Mouse (Mus musculus) neural tube, embryonic 14.5 days (tissue): ENCODE data around the gene 9030612E09Rik. TPM values are rescaled to one million over a fixed set of nuclear protein-coding genes. Genes with fewer than 3 reads are reported as not detected.
A peak's percentile ranks its signal among the peaks of the same experiment; 100 is the strongest.

Experiments
- ATAC-seq: fragments of 200-750 bp; cut with Nextera tagmentation; 2 replicates; pipeline ENCODE4 v1.8.0; 2017; ENCODE audit warnings: low read depth, mild to moderate bottlenecking, moderate TSS enrichment, moderate library complexity
- H3K27ac ChIP-seq: fragments of 300-500 bp; sonication (generic); 2 replicates; pipeline ENCODE4 v1.5.1; 2014; ENCODE audit warnings: low read depth, mild to moderate bottlenecking, control low read depth, low read length, moderate library complexity, mixed read lengths
- H3K27me3 ChIP-seq: fragments of 300-500 bp; sonication (generic); 2 replicates; pipeline ENCODE4 v1.6.1; 2014; ENCODE audit warnings: low read length; ENCODE audit not compliant: control insufficient read depth, insufficient read depth
- H3K36me3 ChIP-seq: fragments of 300-500 bp; sonication (generic); 2 replicates; pipeline ENCODE4 v1.6.1; 2014; ENCODE audit warnings: low read length, mixed read lengths; ENCODE audit not compliant: control insufficient read depth, insufficient read depth
- H3K4me1 ChIP-seq: fragments of 300-500 bp; sonication (generic); 2 replicates; pipeline ENCODE4 v1.6.1; 2014; ENCODE audit warnings: low read length; ENCODE audit not compliant: control insufficient read depth, insufficient read depth
- H3K4me2 ChIP-seq: fragments of 300-500 bp; sonication (generic); 2 replicates; pipeline ENCODE4 v1.6.1; 2014; ENCODE audit warnings: mild to moderate bottlenecking, low read depth, low read length, control low read depth
- H3K4me3 ChIP-seq: fragments of 300-500 bp; sonication (generic); 2 replicates; pipeline ENCODE4 v1.5.1; 2014; ENCODE audit warnings: low read depth, low read length, control low read depth, mixed read lengths
- H3K9ac ChIP-seq: fragments of 300-500 bp; sonication (generic); replicated peaks from 2 replicates; pipeline ENCODE4 v1.6.1; 2014; ENCODE audit warnings: low read depth, mild to moderate bottlenecking, control low read depth, low read length, mixed read lengths
- H3K9me3 ChIP-seq: fragments of 300-500 bp; sonication (generic); 2 replicates; pipeline ENCODE4 v1.6.1; 2016; ENCODE audit warnings: low read length; ENCODE audit not compliant: control insufficient read depth
- WGBS: fragments of 180-500 bp; shearing (Covaris S2); extraction: QIAGEN DNeasy Blood & Tissue Kit; methylation state at CpG from one replicate; pipeline ENCODE4 v1.1.7; 2014; 5-methylcytosine and 5-hydroxymethylcytosine counted together
- polyA plus RNA-seq: library from polyadenylated mRNA; unstranded; fragments of >200 nt; fragmentation: Nextera tagmentation; extraction: Ambion mirVana; gene quantifications from 2 replicates; pipeline ENCODE4 v1.2.1, GENCODE M21; 2014

9030612E09Rik gene
- polyA plus RNA-seq, 1 experiment from 2014 or later = 1.7 TPM

GRCm38 (mm10) chr10:43173828-43174325 is 627 bp upstream of the 9030612E09Rik start:
- Histone ChIP-seq H3K36me3 (no peaks in the 10 kb centered on the region), H3K27ac (peak overlapping the region; percentile 96), H3K4me3 (peak overlapping the region; percentile 84), H3K9me3 (no peaks in the 10 kb centered on the region), H3K4me1 (peaks cover 22% of the 10 kb centered on the region), H3K27me3 (no peaks in the 10 kb centered on the region), H3K4me2 (peak overlapping the region; percentile 96), H3K9ac (peak overlapping the region; percentile 83)
- 2% methylated on average over 26 of the region's 38 CpGs for WGBS
- peak; percentile 73 for ATAC-seq

- H3K27ac ChIP-seq = peak overlapping the region; percentile 96
- peaks cover 22% of the 10 kb centered on the region for H3K4me1 ChIP-seq
- H3K9ac ChIP-seq = peak overlapping the region; percentile 83
- H3K4me2 ChIP-seq = peak overlapping the region; percentile 96
- ATAC-seq = peak; percentile 60
- peak overlapping the region; percentile 84 for H3K4me3 ChIP-seq
- no peaks in the 10 kb centered on the region for H3K36me3 ChIP-seq
- under 1% methylated on average over 18 of the region's 18 CpGs for WGBS
- no peaks in the 10 kb centered on the region for H3K27me3 ChIP-seq
- no peaks in the 10 kb centered on the region for H3K9me3 ChIP-seq
Measured at GRCm38 (mm10) chr10:43175156-43175601, 675 bp downstream of the 9030612E09Rik start.

- Histone ChIP-seq H3K4me1 (peaks cover 5% of the 10 kb centered on the region; the same call in 1 of the 2 replicates), H3K9me3 (no peaks in the 10 kb centered on the region), H3K27me3 (no peaks in the 10 kb centered on the region), H3K36me3 (no peaks in the 10 kb centered on the region), H3K4me2 (no peak overlapping the region), H3K9ac (no peak overlapping the region), H3K27ac (peak overlapping the region; percentile 57; the same call in 1 of the 2 replicates), H3K4me3 (no peak overlapping the region)
- ATAC-seq = peak; percentile 86
- 32% methylated on average over 5 of the region's 5 CpGs for WGBS
Measured at GRCm38 (mm10) chr10:43180313-43180912, 5.9 kb downstream of the 9030612E09Rik start.

- ATAC-seq = no peak
- Histone ChIP-seq H3K4me1 (no peaks in the 10 kb centered on the region), H3K4me3 (no peak overlapping the region), H3K27me3 (no peaks in the 10 kb centered on the region), H3K36me3 (no peaks in the 10 kb centered on the region), H3K9ac (no peak overlapping the region), H3K9me3 (no peaks in the 10 kb centered on the region), H3K27ac (no peak overlapping the region), H3K4me2 (no peak overlapping the region)
- 91% methylated on average over 2 of the region's 2 CpGs for WGBS
Measured at GRCm38 (mm10) chr10:43200206-43200605, 25.7 kb downstream of the 9030612E09Rik start.

- no peak overlapping the region for H3K4me2 ChIP-seq
- 82% methylated on average over 3 of the region's 3 CpGs for WGBS
- ATAC-seq = no peak
Measured at GRCm38 (mm10) chr10:43203865-43204264, 29.4 kb downstream of the 9030612E09Rik start.

GRCm38 (mm10) chr10:43211866-43212265 is 37.4 kb downstream of the 9030612E09Rik start:
- WGBS = 28% methylated on average over 6 of the region's 6 CpGs

More at GRCm38 (mm10) chr10:43203865-43204264, 29.4 kb downstream of the 9030612E09Rik start:
- no peaks in the 10 kb centered on the region for H3K9me3 ChIP-seq
- H3K4me3 ChIP-seq = no peak overlapping the region
- no peaks in the 10 kb centered on the region for H3K4me1 ChIP-seq
- H3K36me3 ChIP-seq = no peaks in the 10 kb centered on the region
- no peak overlapping the region for H3K27ac ChIP-seq
- H3K27me3 ChIP-seq = no peaks in the 10 kb centered on the region
- H3K9ac ChIP-seq = no peak overlapping the region

GRCm38 (mm10) chr10:43217361-43217900 is 42.9 kb downstream of the 9030612E09Rik start:
- H3K36me3 ChIP-seq = no peaks in the 10 kb centered on the region
- H3K4me3 ChIP-seq = no peak overlapping the region
- H3K9ac ChIP-seq = no peak overlapping the region
- H3K27me3 ChIP-seq = no peaks in the 10 kb centered on the region
- H3K9me3 ChIP-seq = no peaks in the 10 kb centered on the region
- 94% methylated on average over 13 of the region's 13 CpGs for WGBS
- H3K27ac ChIP-seq = no peak overlapping the region
- no peak for ATAC-seq
- no peak overlapping the region for H3K4me2 ChIP-seq
- peaks cover 8% of the 10 kb centered on the region; the same call in 1 of the 2 replicates for H3K4me1 ChIP-seq

More at GRCm38 (mm10) chr10:43211866-43212265, 37.4 kb downstream of the 9030612E09Rik start:
- no peaks in the 10 kb centered on the region for H3K36me3 ChIP-seq
- no peak overlapping the region for H3K4me2 ChIP-seq
- no peak for ATAC-seq
- H3K9ac ChIP-seq = no peak overlapping the region
- H3K27ac ChIP-seq = no peak overlapping the region
- no peaks in the 10 kb centered on the region for H3K9me3 ChIP-seq
- H3K27me3 ChIP-seq = no peaks in the 10 kb centered on the region
- no peak overlapping the region for H3K4me3 ChIP-seq
- no peaks in the 10 kb centered on the region for H3K4me1 ChIP-seq

GRCm38 (mm10) chr10:43220479-43220878 is 46.0 kb downstream of the 9030612E09Rik start:
- H3K4me1 ChIP-seq = peaks cover 8% of the 10 kb centered on the region; the same call in 1 of the 2 replicates
- peak overlapping the region; percentile 91 for H3K4me3 ChIP-seq
- H3K9me3 ChIP-seq = no peaks in the 10 kb centered on the region
- H3K9ac ChIP-seq = peak overlapping the region; percentile 92
- 18% methylated on average over 7 of the region's 7 CpGs for WGBS
- no peaks in the 10 kb centered on the region for H3K36me3 ChIP-seq
- no peaks in the 10 kb centered on the region for H3K27me3 ChIP-seq
- peak overlapping the region; percentile 62 for H3K4me2 ChIP-seq
- H3K27ac ChIP-seq = peak overlapping the region; percentile 94
- no peak for ATAC-seq
